Mouse (Mus musculus) lung, postnatal 0 days (tissue): ENCODE results near the gene Vmn1r188. TPM values are rescaled to one million over a fixed set of nuclear protein-coding genes. Genes with fewer than 3 reads are reported as not detected.
A peak's percentile ranks its signal among the peaks of the same experiment; 100 is the strongest.
"Not testable (repeated sequence)": the region's sequence is repeated elsewhere in the genome, so short reads cannot be mapped to it uniquely, and the experiment has no call there.

Experiments
- ATAC-seq: fragments of 200-750 bp; cut with Nextera tagmentation; 2 replicates; pipeline ENCODE4 v1.8.0; 2017; ENCODE audit warnings: moderate library complexity
- DNase-seq: peaks from one replicate; pipeline ENCODE4 v3.0.0-alpha.2; 2016; ENCODE audit warnings: low spot score
- H3K27ac ChIP-seq: fragments of 300-500 bp; sonication (generic); 2 replicates; pipeline ENCODE4 v1.5.1; 2014; ENCODE audit warnings: antibody characterized with exemption, mild to moderate bottlenecking, low read length, mixed read lengths
- H3K27me3 ChIP-seq: fragments of 300-500 bp; sonication (generic); replicated peaks from 2 replicates; pipeline ENCODE4 v1.6.1; 2014; ENCODE audit warnings: low read length, mixed read lengths; ENCODE audit not compliant: insufficient read depth
- H3K36me3 ChIP-seq: fragments of 300-500 bp; sonication (generic); 2 replicates; pipeline ENCODE4 v1.6.1; 2014; ENCODE audit warnings: low read length, mixed read lengths; ENCODE audit not compliant: insufficient read depth
- H3K4me1 ChIP-seq: fragments of 300-500 bp; sonication (generic); 2 replicates; pipeline ENCODE4 v1.6.1; 2014; ENCODE audit warnings: antibody characterized with exemption, low read depth, low read length, mixed read lengths; ENCODE audit not compliant: insufficient read depth
- H3K4me2 ChIP-seq: fragments of 300-500 bp; sonication (generic); replicated peaks from 2 replicates; pipeline ENCODE4 v1.6.1; 2014; ENCODE audit warnings: low read depth, mild to moderate bottlenecking, low read length, moderate library complexity, mixed read lengths
- H3K4me3 ChIP-seq: fragments of 300-500 bp; sonication (generic); 2 replicates; pipeline ENCODE4 v1.5.1; 2014; ENCODE audit warnings: low read depth, low read length
- H3K9ac ChIP-seq: fragments of 300-500 bp; sonication (generic); replicated peaks from 2 replicates; pipeline ENCODE4 v1.6.1; 2014; ENCODE audit warnings: low read depth, mild to moderate bottlenecking
- H3K9me3 ChIP-seq: fragments of 300-500 bp; sonication (generic); 2 replicates; pipeline ENCODE4 v1.6.1; 2016; ENCODE audit warnings: low read length, mixed read lengths
- CTCF ChIP-seq: IDR thresholded peaks from 2 replicates; pipeline ENCODE4 v1.5.1; 2016; ENCODE audit warnings: antibody characterized with exemption, mild to moderate bottlenecking
- EP300 ChIP-seq: IDR thresholded peaks from 2 replicates; pipeline ENCODE4 v1.6.1; 2016; ENCODE audit warnings: antibody characterized with exemption, mild to moderate bottlenecking, control low read depth
- WGBS: fragments of 180-500 bp; shearing (Covaris S2); extraction: QIAGEN DNeasy Blood & Tissue Kit; methylation state at CpG from one replicate; pipeline ENCODE4 v1.1.7; 2014; 5-methylcytosine and 5-hydroxymethylcytosine counted together
- polyA plus RNA-seq: library from polyadenylated mRNA; unstranded; fragments of >200 nt; fragmentation: Nextera tagmentation; extraction: Ambion mirVana; gene quantifications from 2 replicates; pipeline ENCODE4 v1.2.1, GENCODE M21; 2015

The Vmn1r188 gene
- not detected in 2 replicates for polyA plus RNA-seq

GRCm38 (mm10) chr13:22084140-22084539, at the start of gene Vmn1r188:
Vmn1r188 (plus strand) TSS chr13:22084440.
- not testable (repeated sequence) for H3K9ac ChIP-seq, H3K4me1 ChIP-seq, H3K4me2 ChIP-seq, H3K36me3 ChIP-seq, H3K27me3 ChIP-seq, H3K9me3 ChIP-seq, H3K27ac ChIP-seq, DNase-seq, ATAC-seq, H3K4me3 ChIP-seq
- WGBS = 50% methylated on average over 1 of the region's 1 CpGs

- WGBS = 1% methylated on average over 12 of the region's 14 CpGs
- peak overlapping the region; percentile 5; the same call in 1 of the 2 replicates for H3K4me3 ChIP-seq
- no peaks in the 10 kb centered on the region for H3K9me3 ChIP-seq
- H3K27me3 ChIP-seq = no peaks in the 10 kb centered on the region
- no peaks in the 10 kb centered on the region for H3K36me3 ChIP-seq
- TF ChIP-seq EP300 (no peak), CTCF (no peak)
- no peak for DNase-seq
- H3K9ac ChIP-seq = no peak overlapping the region
- ATAC-seq = no peak
- H3K4me2 ChIP-seq = peak overlapping the region; percentile 53
- peaks cover 3% of the 10 kb centered on the region; the same call in 1 of the 2 replicates for H3K4me1 ChIP-seq
- no peak overlapping the region for H3K27ac ChIP-seq
Measured at GRCm38 (mm10) chr13:22034443-22035266, 49.6 kb upstream of the Vmn1r188 start.

- DNase-seq (peak; percentile 98), ATAC-seq (peak; percentile 99)
- H3K36me3 ChIP-seq, H3K9me3 ChIP-seq, H3K9ac ChIP-seq, H3K27ac ChIP-seq, H3K27me3 ChIP-seq, H3K4me1 ChIP-seq: not testable (repeated sequence)
- WGBS = under 1% methylated on average over 20 of the region's 69 CpGs
- TF ChIP-seq CTCF (peak; percentile 6; the same call in 1 of the 2 replicates), EP300 (peak; percentile 34; the same call in 1 of the 2 replicates)
- peak within 1 kb of the TSS; percentile 33 for H3K4me3 ChIP-seq
- peak within 1 kb of the TSS; percentile 53 for H3K4me2 ChIP-seq
Measured at GRCm38 (mm10) chr13:22035267-22036148, 48.7 kb upstream of the Vmn1r188 start, which contains the start of the genes Hist1h2ah and Hist1h2bk. Hist1h2ah (minus strand) TSS chr13:22035568. Hist1h2bk (plus strand) TSS chr13:22035870.

GRCm38 (mm10) chr13:22036149-22036956, 47.9 kb upstream of the Vmn1r188 start:
- no peak overlapping the region for H3K9ac ChIP-seq
- DNase-seq (no peak), ATAC-seq (peak; percentile 12; the same call in 1 of the 2 replicates)
- WGBS = 3% methylated on average over 17 of the region's 23 CpGs
- TF ChIP-seq CTCF (no peak), EP300 (no peak)
- peaks cover 8% of the 10 kb centered on the region; the same call in 1 of the 2 replicates for H3K4me1 ChIP-seq
- no peaks in the 10 kb centered on the region for H3K36me3 ChIP-seq
- no peaks in the 10 kb centered on the region for H3K9me3 ChIP-seq
- H3K27me3 ChIP-seq = no peaks in the 10 kb centered on the region
- H3K4me3 ChIP-seq = peak overlapping the region; percentile 15
- H3K4me2 ChIP-seq = peak overlapping the region; percentile 53
- no peak overlapping the region for H3K27ac ChIP-seq

- no peaks in the 10 kb centered on the region for H3K27me3 ChIP-seq
- no peak overlapping the region for H3K9ac ChIP-seq
- no peaks in the 10 kb centered on the region for H3K36me3 ChIP-seq
- no peaks in the 10 kb centered on the region for H3K9me3 ChIP-seq
- ATAC-seq (no peak), DNase-seq (no peak)
- H3K4me3 ChIP-seq = no peak overlapping the region
- 55% methylated on average over 3 of the region's 3 CpGs for WGBS
- TF ChIP-seq EP300 (no peak), CTCF (no peak)
- no peak overlapping the region for H3K27ac ChIP-seq
- H3K4me2 ChIP-seq = no peak overlapping the region
- H3K4me1 ChIP-seq = peaks cover 8% of the 10 kb centered on the region; the same call in 1 of the 2 replicates
Measured at GRCm38 (mm10) chr13:22036986-22037385, 47.3 kb upstream of the Vmn1r188 start.
